Mouse (Mus musculus) heart, embryonic 14.5 days (tissue): ENCODE results near the gene Aadacl4. TPM values are rescaled to one million over a fixed set of nuclear protein-coding genes. Genes with fewer than 3 reads are reported as not detected.

ENCODE experiments used
- polyA plus RNA-seq: library from polyadenylated mRNA; unstranded; fragments of >200 nt; fragmentation: Nextera tagmentation; extraction: Ambion mirVana; gene quantifications from 2 replicates; pipeline ENCODE4 v1.2.1, GENCODE M21; 2014

Aadacl4 gene
- polyA plus RNA-seq, 1 experiment from 2014 or later: not detected

Other genes with a start within 250 kb of the Aadacl4 start
- not detected in 2 replicates for gene Pramef20, start 235.8 kb upstream of the Aadacl4 start, polyA plus RNA-seq
- gene Pramef12, start 205.2 kb upstream of the Aadacl4 start, polyA plus RNA-seq: not detected in 2 replicates
- not detected in 2 replicates for gene 1700012P22Rik, start 174.9 kb upstream of the Aadacl4 start, polyA plus RNA-seq
- not detected in 2 replicates for gene Gm9944, start 160.4 kb upstream of the Aadacl4 start, polyA plus RNA-seq
- not detected in 2 replicates for gene Aadacl3, start 150.0 kb upstream of the Aadacl4 start, polyA plus RNA-seq
- not detected in 2 replicates for gene 9430007A20Rik, start 93.9 kb upstream of the Aadacl4 start, polyA plus RNA-seq
- not detected in 2 replicates for gene Gm13124, start 48.6 kb upstream of the Aadacl4 start, polyA plus RNA-seq
- not detected in 2 replicates for gene Gm436, start 72.7 kb downstream of the Aadacl4 start, polyA plus RNA-seq
- not detected in 2 replicates for gene Gm13178, start 107.7 kb downstream of the Aadacl4 start, polyA plus RNA-seq
- not detected in 2 replicates for gene Gm438, start 172.9 kb downstream of the Aadacl4 start, polyA plus RNA-seq